Mouse (Mus musculus): ENCODE results near the gene Hspb8. TPM values are rescaled to one million over a fixed set of nuclear protein-coding genes. Genes with fewer than 3 reads are reported as not detected.

Gene Hspb8
- polyA plus RNA-seq, 1 experiment from 2014 or later, result 8.0 TPM

- H3K9me3 ChIP-seq (replicated peaks), result no peaks in the 10 kb centered on the region
- H3K27ac ChIP-seq, result no peak overlapping the region
- no peaks in the 10 kb centered on the region for H3K36me3 ChIP-seq
- 0 out of 2 replicates have a peak, but pooled peaks cover 4% of the 10 kb centered on the region for H3K27me3 ChIP-seq
- peaks cover 27% of the 10 kb centered on the region for H3K4me1 ChIP-seq
- H3K4me2 ChIP-seq, result no peak overlapping the region
- H3K4me3 ChIP-seq (replicated peaks), result no peak overlapping the region
- no peak overlapping the region for H3K9ac ChIP-seq
- WGBS, result 51% methylated on average over 7 of the region's 7 CpGs
- no peak for ATAC-seq (replicated peaks; ENCODE audit: low FRiP score)
Measured at GRCm38 (mm10) chr5:116425273-116425672, 2.6 kb upstream of the Hspb8 start.

GRCm38 (mm10) chr5:116423746-116424145 is 1.1 kb upstream of the Hspb8 start:
- no peak overlapping the region for H3K9ac ChIP-seq
- H3K4me3 ChIP-seq (replicated peaks), result no peak overlapping the region
- 0 out of 2 replicates have a peak, but pooled peaks cover 4% of the 10 kb centered on the region for H3K27me3 ChIP-seq
- no peak overlapping the region for H3K27ac ChIP-seq
- 75% methylated on average over 8 of the region's 8 CpGs for WGBS
- no peak for ATAC-seq (replicated peaks; ENCODE audit: low FRiP score)
- H3K9me3 ChIP-seq (replicated peaks), result no peaks in the 10 kb centered on the region
- H3K4me2 ChIP-seq, result no peak overlapping the region
- no peaks in the 10 kb centered on the region for H3K36me3 ChIP-seq
- peaks cover 27% of the 10 kb centered on the region for H3K4me1 ChIP-seq

- ATAC-seq (replicated peaks; ENCODE audit: low FRiP score), result no peak
- Histone ChIP-seq H3K4me2 (peak overlapping the region; percentile 75), H3K4me3 (replicated peaks) (peak overlapping the region; percentile 41), H3K9ac (peak overlapping the region; percentile 46), H3K4me1 (peaks cover 27% of the 10 kb centered on the region), H3K9me3 (replicated peaks) (no peaks in the 10 kb centered on the region), H3K36me3 (no peaks in the 10 kb centered on the region), H3K27ac (peak overlapping the region; percentile 54; the same call in 1 of the 2 replicates), H3K27me3 (0 out of 2 replicates have a peak, but pooled peaks cover 4% of the 10 kb centered on the region)
- WGBS, result 54% methylated on average over 22 of the region's 22 CpGs
Measured at GRCm38 (mm10) chr5:116421791-116422481, 728 bp downstream of the Hspb8 start.

- no peak for ATAC-seq (replicated peaks; ENCODE audit: low FRiP score)
- Histone ChIP-seq H3K4me3 (replicated peaks) (peak overlapping the region; percentile 1; the same call in 1 of the 2 replicates), H3K9ac (0 out of 2 replicates have a peak overlapping the region, but pooled peaks have one; percentile 2)
Measured at GRCm38 (mm10) chr5:116420759-116421225, 1.9 kb downstream of the Hspb8 start.

GRCm38 (mm10) chr5:116420213-116420612 is 2.5 kb downstream of the Hspb8 start:
- no peaks in the 10 kb centered on the region for H3K9me3 ChIP-seq (replicated peaks)
- H3K4me2 ChIP-seq, result peak overlapping the region; percentile 27; the same call in 1 of the 2 replicates
- H3K27ac ChIP-seq, result 0 out of 2 replicates have a peak overlapping the region, but pooled peaks have one; percentile 10
- peaks cover 34% of the 10 kb centered on the region for H3K4me1 ChIP-seq
- 0 out of 2 replicates have a peak, but pooled peaks cover 4% of the 10 kb centered on the region for H3K27me3 ChIP-seq
- H3K36me3 ChIP-seq, result no peaks in the 10 kb centered on the region
- H3K9ac ChIP-seq, result no peak overlapping the region
- WGBS, result 100% methylated on average over 1 of the region's 1 CpGs
- H3K4me3 ChIP-seq (replicated peaks), result no peak overlapping the region
- ATAC-seq (replicated peaks; ENCODE audit: low FRiP score), result no peak

More at GRCm38 (mm10) chr5:116420759-116421225, 1.9 kb downstream of the Hspb8 start:
- Histone ChIP-seq H3K27me3 (0 out of 2 replicates have a peak, but pooled peaks cover 4% of the 10 kb centered on the region), H3K4me2 (peak overlapping the region; percentile 27), H3K9me3 (replicated peaks) (no peaks in the 10 kb centered on the region), H3K27ac (0 out of 2 replicates have a peak overlapping the region, but pooled peaks have one; percentile 10), H3K4me1 (peaks cover 32% of the 10 kb centered on the region), H3K36me3 (no peaks in the 10 kb centered on the region)
- WGBS, result 23% methylated on average over 6 of the region's 6 CpGs

- no peak overlapping the region for H3K27ac ChIP-seq
- no peak overlapping the region for H3K4me2 ChIP-seq
- ATAC-seq (replicated peaks; ENCODE audit: low FRiP score), result no peak
- 0 out of 2 replicates have a peak, but pooled peaks cover 4% of the 10 kb centered on the region for H3K27me3 ChIP-seq
- H3K36me3 ChIP-seq, result no peaks in the 10 kb centered on the region
- H3K9me3 ChIP-seq (replicated peaks), result no peaks in the 10 kb centered on the region
- H3K4me3 ChIP-seq (replicated peaks), result no peak overlapping the region
- peaks cover 34% of the 10 kb centered on the region for H3K4me1 ChIP-seq
- 59% methylated on average over 6 of the region's 6 CpGs for WGBS
- H3K9ac ChIP-seq, result no peak overlapping the region
Measured at GRCm38 (mm10) chr5:116419322-116420045, 3.2 kb downstream of the Hspb8 start.

GRCm38 (mm10) chr5:116416208-116416607 is 6.5 kb downstream of the Hspb8 start:
- WGBS, result 15% methylated on average over 5 of the region's 5 CpGs
- H3K27ac ChIP-seq, result no peak overlapping the region
- H3K9ac ChIP-seq, result no peak overlapping the region

GRCm38 (mm10) chr5:116409689-116410590 is 12.7 kb downstream of the Hspb8 start:
- 5% methylated on average over 16 of the region's 16 CpGs for WGBS
- H3K9me3 ChIP-seq (replicated peaks), result no peaks in the 10 kb centered on the region
- H3K27me3 ChIP-seq, result no peaks in the 10 kb centered on the region
- peaks cover 40% of the 10 kb centered on the region for H3K4me1 ChIP-seq
- H3K4me2 ChIP-seq, result peak overlapping the region; percentile 29
- H3K4me3 ChIP-seq (replicated peaks), result no peak overlapping the region
- H3K27ac ChIP-seq, result peak overlapping the region; percentile 27; the same call in 1 of the 2 replicates
- ATAC-seq (replicated peaks; ENCODE audit: low FRiP score), result no peak
- H3K9ac ChIP-seq, result no peak overlapping the region
- H3K36me3 ChIP-seq, result no peaks in the 10 kb centered on the region

More at GRCm38 (mm10) chr5:116416208-116416607, 6.5 kb downstream of the Hspb8 start:
- H3K4me2 ChIP-seq, result no peak overlapping the region
- peaks cover 24% of the 10 kb centered on the region for H3K4me1 ChIP-seq
- H3K36me3 ChIP-seq, result no peaks in the 10 kb centered on the region
- no peaks in the 10 kb centered on the region for H3K9me3 ChIP-seq (replicated peaks)
- H3K4me3 ChIP-seq (replicated peaks), result no peak overlapping the region
- ATAC-seq (replicated peaks; ENCODE audit: low FRiP score), result no peak
- no peaks in the 10 kb centered on the region for H3K27me3 ChIP-seq

GRCm38 (mm10) chr5:116408965-116409364 is 13.7 kb downstream of the Hspb8 start:
- H3K9me3 ChIP-seq (replicated peaks), result no peaks in the 10 kb centered on the region
- no peak overlapping the region for H3K27ac ChIP-seq
- peaks cover 34% of the 10 kb centered on the region for H3K4me1 ChIP-seq
- H3K4me3 ChIP-seq (replicated peaks), result no peak overlapping the region
- no peaks in the 10 kb centered on the region for H3K36me3 ChIP-seq
- ATAC-seq (replicated peaks; ENCODE audit: low FRiP score), result no peak
- no peaks in the 10 kb centered on the region for H3K27me3 ChIP-seq
- H3K4me2 ChIP-seq, result no peak overlapping the region
- WGBS, result 70% methylated on average over 9 of the region's 9 CpGs
- H3K9ac ChIP-seq, result no peak overlapping the region

- no peak overlapping the region for H3K9ac ChIP-seq
- WGBS, result 37% methylated on average over 6 of the region's 6 CpGs
- peaks cover 33% of the 10 kb centered on the region for H3K4me1 ChIP-seq
- no peak for ATAC-seq (replicated peaks; ENCODE audit: low FRiP score)
- no peaks in the 10 kb centered on the region for H3K27me3 ChIP-seq
- no peak overlapping the region for H3K27ac ChIP-seq
- no peak overlapping the region for H3K4me2 ChIP-seq
- H3K36me3 ChIP-seq, result no peaks in the 10 kb centered on the region
- no peak overlapping the region for H3K4me3 ChIP-seq (replicated peaks)
- no peaks in the 10 kb centered on the region for H3K9me3 ChIP-seq (replicated peaks)
Measured at GRCm38 (mm10) chr5:116407936-116408335, 14.7 kb downstream of the Hspb8 start.

GRCm38 (mm10) chr5:116407321-116407720 is 15.3 kb downstream of the Hspb8 start:
- H3K4me1 ChIP-seq, result peaks cover 29% of the 10 kb centered on the region
- H3K27ac ChIP-seq, result no peak overlapping the region
- H3K4me2 ChIP-seq, result no peak overlapping the region
- H3K9ac ChIP-seq, result no peak overlapping the region
- 42% methylated on average over 4 of the region's 4 CpGs for WGBS
- H3K36me3 ChIP-seq, result no peaks in the 10 kb centered on the region
- H3K4me3 ChIP-seq (replicated peaks), result no peak overlapping the region
- no peaks in the 10 kb centered on the region for H3K9me3 ChIP-seq (replicated peaks)
- H3K27me3 ChIP-seq, result no peaks in the 10 kb centered on the region
- no peak for ATAC-seq (replicated peaks; ENCODE audit: low FRiP score)

All from kidney, embryonic 15.5 days (tissue).